Mouse (Mus musculus): Measurements from ENCODE around the gene Slmap. TPM values are rescaled to one million over a fixed set of nuclear protein-coding genes. Genes with fewer than 3 reads are reported as not detected.

Gene Slmap
- total RNA-seq, 2 experiments from 2014 or later = 81.3 to 88.8 TPM

- DNase-seq (ENCODE audit: low spot score in 2 of 2) = no peak
These were observed 48.1 kb downstream of the Slmap start for GRCm38 (mm10) chr14:26486416-26487198.

GRCm38 (mm10) chr14:26481457-26481856 is 53.3 kb downstream of the Slmap start:
- DNase-seq (ENCODE audit: low spot score in 2 of 2) = no peak

- no peak for DNase-seq (ENCODE audit: low spot score in 2 of 2)
These were observed 57.0 kb downstream of the Slmap start for GRCm38 (mm10) chr14:26477738-26478137.

- no peak for DNase-seq (ENCODE audit: low spot score in 2 of 2)
These were observed 58.3 kb downstream of the Slmap start for GRCm38 (mm10) chr14:26476391-26476790.

- no peak for DNase-seq (ENCODE audit: low spot score in 2 of 2)
These were observed 66.8 kb downstream of the Slmap start for GRCm38 (mm10) chr14:26467974-26468373.

- DNase-seq (ENCODE audit: low spot score in 2 of 2) = no peak
These were observed 68.1 kb downstream of the Slmap start for GRCm38 (mm10) chr14:26466544-26467125.

- no peak for DNase-seq (ENCODE audit: low spot score in 2 of 2)
These were observed 68.8 kb downstream of the Slmap start for GRCm38 (mm10) chr14:26465898-26466297.

- DNase-seq (ENCODE audit: low spot score in 2 of 2) = peak; percentile 16 to 41
These were observed 75.2 kb downstream of the Slmap start for GRCm38 (mm10) chr14:26459516-26459915.

- no peak for DNase-seq (ENCODE audit: low spot score in 2 of 2)
These were observed 79.9 kb downstream of the Slmap start for GRCm38 (mm10) chr14:26454851-26455250.

GRCm38 (mm10) chr14:26450036-26450800 is 84.5 kb downstream of the Slmap start:
- peak; percentile 21 to 24 for DNase-seq (ENCODE audit: low spot score in 2 of 2)

GRCm38 (mm10) chr14:26448581-26448980 is 86.2 kb downstream of the Slmap start:
- no peak for DNase-seq (ENCODE audit: low spot score in 2 of 2)

GRCm38 (mm10) chr14:26447223-26447622 is 87.5 kb downstream of the Slmap start:
- DNase-seq (ENCODE audit: low spot score in 2 of 2) = no peak

GRCm38 (mm10) chr14:26446538-26446937 is 88.2 kb downstream of the Slmap start:
- no peak for DNase-seq (ENCODE audit: low spot score in 2 of 2)

GRCm38 (mm10) chr14:26442534-26442933 is 92.2 kb downstream of the Slmap start:
- DNase-seq (ENCODE audit: low spot score in 2 of 2) = no peak

- no peak for DNase-seq (ENCODE audit: low spot score in 2 of 2)
These were observed 93.5 kb downstream of the Slmap start for GRCm38 (mm10) chr14:26441041-26441812.

GRCm38 (mm10) chr14:26439996-26440395 is 94.7 kb downstream of the Slmap start:
- DNase-seq (ENCODE audit: low spot score in 2 of 2) = no peak

- no peak for DNase-seq (ENCODE audit: low spot score in 2 of 2)
These were observed 97.0 kb downstream of the Slmap start for GRCm38 (mm10) chr14:26437771-26438170.

GRCm38 (mm10) chr14:26436304-26436703 is 98.4 kb downstream of the Slmap start:
- no peak for DNase-seq (ENCODE audit: low spot score in 2 of 2)

- DNase-seq (ENCODE audit: low spot score in 2 of 2) = no peak
These were observed 102.4 kb downstream of the Slmap start for GRCm38 (mm10) chr14:26432320-26432719.

GRCm38 (mm10) chr14:26431919-26432318 is 102.8 kb downstream of the Slmap start:
- DNase-seq (ENCODE audit: low spot score in 2 of 2) = no peak

- no peak for DNase-seq (ENCODE audit: low spot score in 2 of 2)
These were observed 114.5 kb downstream of the Slmap start for GRCm38 (mm10) chr14:26420231-26420630.
